Mouse (Mus musculus): ENCODE measurements around the gene Sertad3. TPM values are rescaled to one million over a fixed set of nuclear protein-coding genes. Genes with fewer than 3 reads are reported as not detected.

Gene Sertad3
- polyA plus RNA-seq, 1 experiment = 9.9 TPM

DNA sequence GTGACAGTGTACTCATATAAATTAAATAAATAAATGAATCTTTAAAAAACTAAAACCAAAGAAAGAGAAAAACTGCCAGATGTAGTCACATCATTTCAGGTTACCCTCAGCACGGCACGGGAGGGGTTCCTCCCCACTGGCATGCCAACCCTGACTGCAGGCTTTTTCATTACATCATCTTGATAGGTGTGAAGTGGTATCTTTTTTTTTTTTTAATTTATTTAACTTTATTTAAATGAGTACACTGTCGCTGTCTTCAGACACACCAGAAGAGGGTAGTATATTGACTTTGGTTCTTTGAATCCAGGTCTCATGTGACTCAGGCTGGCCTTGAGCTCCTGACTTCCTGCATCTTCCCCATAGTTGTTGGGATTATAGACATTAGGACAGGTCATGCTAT, 18.3 kb upstream of the Sertad3 start:
- H3K27me3 ChIP-seq (ENCODE audit: control insufficient read depth) = no peaks in the 10 kb centered on the region
- peaks cover 94% of the 10 kb centered on the region for H3K4me1 ChIP-seq (ENCODE audit: control insufficient read depth)
- no peak for TF ChIP-seq GATA1 (IDR thresholded peaks at IDR 0.05; ENCODE audit: low read length)
- TF ChIP-seq TAL1 (IDR thresholded peaks at IDR 0.05; ENCODE audit: low read length) = no peak
- H3K9me3 ChIP-seq (ENCODE audit: control insufficient read depth, low read length) = no peaks in the 10 kb centered on the region
- peaks cover 100% of the 10 kb centered on the region for H3K36me3 ChIP-seq (ENCODE audit: control insufficient read depth)
- H3K4me3 ChIP-seq (replicated peaks) = peak overlapping the region; percentile 28

DNA sequence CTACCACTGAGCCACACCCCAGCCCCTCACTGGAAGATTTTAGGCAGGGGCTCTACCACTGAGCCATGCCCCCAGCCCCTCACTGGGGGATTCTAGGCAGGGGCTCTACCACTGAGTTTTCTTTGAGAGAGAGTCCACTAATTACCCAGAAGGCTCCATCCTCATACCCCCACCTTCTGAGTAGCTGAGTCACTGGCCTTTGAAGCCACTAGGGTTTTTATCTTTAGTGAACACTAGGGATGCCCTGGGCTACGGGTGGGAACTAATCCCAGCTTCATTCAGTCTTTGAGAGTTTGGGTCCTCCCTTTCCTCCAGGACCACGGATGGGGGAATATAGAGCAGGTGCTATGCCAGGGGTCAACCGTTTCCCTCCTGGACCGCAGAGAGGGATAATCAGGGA, 15.0 kb upstream of the Sertad3 start:
- H3K4me1 ChIP-seq (ENCODE audit: control insufficient read depth) = peaks cover 69% of the 10 kb centered on the region

DNA sequence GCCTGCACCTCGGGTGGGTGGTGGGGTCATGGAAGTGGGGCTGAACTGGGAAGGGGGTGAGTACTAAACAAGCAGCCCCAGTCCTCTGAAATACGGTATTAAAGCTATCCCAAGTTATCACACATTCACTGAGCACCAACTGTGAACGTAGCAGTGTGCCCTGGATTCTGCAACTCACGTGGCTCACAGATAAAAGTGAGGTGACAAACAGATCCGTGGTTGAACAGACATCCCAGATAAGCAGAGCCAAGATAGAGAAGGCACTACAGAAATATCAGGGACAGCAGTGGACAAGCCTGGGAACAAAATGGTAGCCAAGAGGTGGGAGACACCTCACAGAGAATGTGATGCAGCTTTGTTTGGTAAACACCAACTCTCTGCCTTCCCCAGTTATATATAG, 13.9 kb upstream of the Sertad3 start:
- H3K27me3 ChIP-seq (ENCODE audit: control insufficient read depth) = no peaks in the 10 kb centered on the region
- H3K4me3 ChIP-seq (replicated peaks) = no peak overlapping the region
- TF ChIP-seq TAL1 (IDR thresholded peaks at IDR 0.05; ENCODE audit: low read length) = no peak
- TF ChIP-seq GATA1 (IDR thresholded peaks at IDR 0.05; ENCODE audit: low read length) = no peak
- peaks cover 100% of the 10 kb centered on the region for H3K36me3 ChIP-seq (ENCODE audit: control insufficient read depth)
- H3K4me1 ChIP-seq (ENCODE audit: control insufficient read depth) = peaks cover 60% of the 10 kb centered on the region
- H3K9me3 ChIP-seq (ENCODE audit: control insufficient read depth, low read length) = no peaks in the 10 kb centered on the region

More for the DNA sequence above, 15.0 kb upstream of the Sertad3 start:
- Histone ChIP-seq H3K27me3 (ENCODE audit: control insufficient read depth) (no peaks in the 10 kb centered on the region), H3K36me3 (ENCODE audit: control insufficient read depth) (peaks cover 100% of the 10 kb centered on the region), H3K9me3 (ENCODE audit: control insufficient read depth, low read length) (no peaks in the 10 kb centered on the region), H3K4me3 (replicated peaks) (no peak overlapping the region)
- no peak for TF ChIP-seq TAL1 (IDR thresholded peaks at IDR 0.05; ENCODE audit: low read length)
- TF ChIP-seq GATA1 (IDR thresholded peaks at IDR 0.05; ENCODE audit: low read length) = no peak

DNA sequence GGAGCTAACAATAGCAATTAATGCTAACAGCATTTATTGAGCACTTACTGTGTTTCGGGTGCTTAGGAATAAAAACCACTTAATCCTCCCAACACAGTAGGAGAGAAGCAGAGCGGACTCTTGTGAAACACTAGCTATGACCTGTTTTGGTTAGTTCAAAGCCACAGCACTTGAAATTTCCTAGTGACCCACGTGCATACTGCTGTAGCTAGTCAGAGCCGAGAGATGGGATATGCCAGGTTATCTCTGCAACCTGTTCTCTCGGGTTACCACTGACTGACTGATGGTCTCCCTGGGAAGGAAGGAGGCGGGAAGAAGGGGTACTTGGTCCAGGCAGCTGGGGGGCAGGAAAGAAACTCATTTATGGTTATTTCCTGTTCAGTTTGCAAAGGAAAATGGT, 13.1 kb upstream of the Sertad3 start:
- H3K4me1 ChIP-seq (ENCODE audit: control insufficient read depth) = peaks cover 53% of the 10 kb centered on the region
- H3K36me3 ChIP-seq (ENCODE audit: control insufficient read depth) = peaks cover 100% of the 10 kb centered on the region

DNA sequence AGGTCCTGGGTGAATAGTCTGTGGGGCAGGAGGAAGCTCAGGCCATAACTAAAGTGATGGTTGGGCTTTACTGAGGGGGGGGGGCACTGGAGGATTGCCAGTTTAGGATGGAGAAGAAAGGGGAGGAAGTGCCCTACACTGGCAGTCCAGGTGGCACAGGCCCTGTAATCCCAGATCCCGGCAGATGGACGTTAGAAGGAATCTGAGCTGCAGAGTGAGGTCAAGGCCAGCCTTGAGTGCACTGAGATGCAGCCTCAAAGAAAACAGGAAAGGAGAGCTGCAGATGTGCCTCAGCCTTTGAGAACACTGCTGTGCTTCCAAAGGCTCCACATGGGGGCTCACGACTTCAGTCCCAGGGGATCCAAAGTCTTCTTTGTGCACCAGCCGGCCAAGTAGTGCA, 5.9 kb upstream of the Sertad3 start:
- peaks cover 63% of the 10 kb centered on the region for H3K36me3 ChIP-seq (ENCODE audit: control insufficient read depth)
- H3K4me1 ChIP-seq (ENCODE audit: control insufficient read depth) = peaks cover 29% of the 10 kb centered on the region
- no peaks in the 10 kb centered on the region for H3K27me3 ChIP-seq (ENCODE audit: control insufficient read depth)
- H3K4me3 ChIP-seq (replicated peaks) = no peak overlapping the region
- TF ChIP-seq GATA1 (IDR thresholded peaks at IDR 0.05; ENCODE audit: low read length) (no peak), TAL1 (IDR thresholded peaks at IDR 0.05; ENCODE audit: low read length) (no peak)
- H3K9me3 ChIP-seq (ENCODE audit: control insufficient read depth, low read length) = no peaks in the 10 kb centered on the region

More for the DNA sequence above, 13.1 kb upstream of the Sertad3 start:
- Histone ChIP-seq H3K27me3 (ENCODE audit: control insufficient read depth) (no peaks in the 10 kb centered on the region), H3K9me3 (ENCODE audit: control insufficient read depth, low read length) (no peaks in the 10 kb centered on the region), H3K4me3 (replicated peaks) (no peak overlapping the region)
- no peak for TF ChIP-seq GATA1 (IDR thresholded peaks at IDR 0.05; ENCODE audit: low read length)
- TF ChIP-seq TAL1 (IDR thresholded peaks at IDR 0.05; ENCODE audit: low read length) = no peak

- Histone ChIP-seq H3K36me3 (ENCODE audit: control insufficient read depth) (peaks cover 41% of the 10 kb centered on the region), H3K4me1 (ENCODE audit: control insufficient read depth) (peaks cover 48% of the 10 kb centered on the region), H3K9me3 (ENCODE audit: control insufficient read depth, low read length) (no peaks in the 10 kb centered on the region), H3K4me3 (replicated peaks) (peak overlapping the region; percentile 79), H3K27me3 (ENCODE audit: control insufficient read depth) (no peaks in the 10 kb centered on the region)
- no peak for TF ChIP-seq TAL1 (IDR thresholded peaks at IDR 0.05; ENCODE audit: low read length)
- no peak for TF ChIP-seq GATA1 (IDR thresholded peaks at IDR 0.05; ENCODE audit: low read length)
Measured at GRCm38 (mm10) chr7:27471390-27472120, 2.0 kb upstream of the Sertad3 start.

DNA sequence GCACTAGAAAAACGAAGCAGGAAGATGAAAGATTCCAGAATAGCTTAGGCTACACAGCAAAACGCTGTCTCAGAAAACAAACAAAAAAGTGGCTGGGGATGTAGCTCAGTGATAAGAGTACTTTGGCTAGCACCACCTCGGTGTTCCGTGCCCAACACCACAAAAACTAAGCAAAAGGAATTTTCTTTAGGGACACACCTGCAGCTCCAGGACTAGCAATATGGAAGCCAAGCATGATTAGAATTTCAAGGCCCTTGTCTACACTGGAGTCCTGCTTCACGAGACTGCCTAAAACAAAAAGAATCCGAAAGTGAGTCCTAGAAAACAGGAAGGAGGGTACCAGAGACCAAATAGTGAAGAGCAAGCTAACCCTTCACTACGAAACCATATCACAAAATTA, 972 bp upstream of the Sertad3 start:
- no peak for TF ChIP-seq GATA1 (IDR thresholded peaks at IDR 0.05; ENCODE audit: low read length)
- no peak for TF ChIP-seq TAL1 (IDR thresholded peaks at IDR 0.05; ENCODE audit: low read length)
- no peaks in the 10 kb centered on the region for H3K9me3 ChIP-seq (ENCODE audit: control insufficient read depth, low read length)
- no peaks in the 10 kb centered on the region for H3K27me3 ChIP-seq (ENCODE audit: control insufficient read depth)

GRCm38 (mm10) chr7:27473835-27474489, 394 bp downstream of the Sertad3 start:
- TF ChIP-seq TAL1 (IDR thresholded peaks at IDR 0.05; ENCODE audit: low read length) (no peak), GATA1 (IDR thresholded peaks at IDR 0.05; ENCODE audit: low read length) (no peak)
- Histone ChIP-seq H3K36me3 (ENCODE audit: control insufficient read depth) (peaks cover 44% of the 10 kb centered on the region), H3K27me3 (ENCODE audit: control insufficient read depth) (no peaks in the 10 kb centered on the region), H3K4me1 (ENCODE audit: control insufficient read depth) (peaks cover 62% of the 10 kb centered on the region), H3K4me3 (replicated peaks) (peak overlapping the region; percentile 79), H3K9me3 (ENCODE audit: control insufficient read depth, low read length) (no peaks in the 10 kb centered on the region)

More for the DNA sequence above, 972 bp upstream of the Sertad3 start:
- peaks cover 41% of the 10 kb centered on the region for H3K36me3 ChIP-seq (ENCODE audit: control insufficient read depth)
- H3K4me3 ChIP-seq (replicated peaks) = peak overlapping the region; percentile 79
- H3K4me1 ChIP-seq (ENCODE audit: control insufficient read depth) = peaks cover 53% of the 10 kb centered on the region

- peak overlapping the region; percentile 79 for H3K4me3 ChIP-seq (replicated peaks)
- H3K36me3 ChIP-seq (ENCODE audit: control insufficient read depth) = peaks cover 50% of the 10 kb centered on the region
- TF ChIP-seq TAL1 (IDR thresholded peaks at IDR 0.05; ENCODE audit: low read length) (no peak), GATA1 (IDR thresholded peaks at IDR 0.05; ENCODE audit: low read length) (no peak)
- no peaks in the 10 kb centered on the region for H3K9me3 ChIP-seq (ENCODE audit: control insufficient read depth, low read length)
- H3K4me1 ChIP-seq (ENCODE audit: control insufficient read depth) = peaks cover 68% of the 10 kb centered on the region
- H3K27me3 ChIP-seq (ENCODE audit: control insufficient read depth) = no peaks in the 10 kb centered on the region
Measured at GRCm38 (mm10) chr7:27474490-27474954, 954 bp downstream of the Sertad3 start.

Data from erythroblast, embryonic 14.5 days (primary cell).